ENCODE assay signal across 14 mouse cellular contexts in genomic region chr2:104732033-104732444, GRCm38 (mm10). TPM values are rescaled to one million over a fixed set of nuclear protein-coding genes. Genes with fewer than 3 reads are reported as not detected.
A peak's percentile ranks its signal among the peaks of the same experiment; 100 is the strongest.
DNase-seq lines count a peak whose midpoint lies in the region; ATAC-seq and TF ChIP-seq lines count a peak whose summit lies in the region.
"Had no signal": no experiment of that assay in that cellular context is flagged by ENCODE, and none has a peak within 500 bp of the region (broad histone marks: within the 10 kb centered on the region; RNA-seq: fewer than 3 reads in every experiment).

No protein-coding gene starts in this region.

- ATAC-seq in kidney, embryonic 15.5 days (replicated peaks; ENCODE audit: low FRiP score) = no peak
- ATAC-seq in liver, postnatal 0 days = peak; percentile 68
- ATAC-seq in erythroblast, adult 5-6 weeks (replicated peaks; ENCODE audit: low FRiP score, poor library complexity, severe bottlenecking) = no peak

- H3K27me3 ChIP-seq in kidney, embryonic 15.5 days = no peaks in the 10 kb centered on the region
- H3K27me3 ChIP-seq in MEL (ENCODE audit: control insufficient read depth in 1 of 2, insufficient read depth in 2 of 2, low read length in 2 of 2) = no peaks in the 10 kb centered on the region
- no peaks in the 10 kb centered on the region for H3K27me3 ChIP-seq in liver, postnatal 0 days (ENCODE audit: insufficient read depth, low read length)
- H3K27me3 ChIP-seq: heart, embryonic 12.5 days; liver, embryonic 13.5 days had no signal

- TF ChIP-seq EP300 in MEL (IDR thresholded peaks at IDR 0.05; ENCODE audit: low read depth in 1 of 2, low read length in 2 of 2) = no peak
- TF ChIP-seq EP300 in liver, postnatal 0 days (IDR thresholded peaks at IDR 0.05; ENCODE audit: low read depth) = no peak

- peak overlapping the region; percentile 58; the same call in 1 of the 2 replicates for H3K27ac ChIP-seq in kidney, embryonic 15.5 days
- H3K27ac ChIP-seq in MEL (ENCODE audit: control insufficient read depth, low read depth, low read length) = peak overlapping the region; percentile 59
- peak overlapping the region; percentile 58 for H3K27ac ChIP-seq in liver, postnatal 0 days (ENCODE audit: low read depth)
- H3K27ac ChIP-seq: liver, embryonic 13.5 days had no signal

- H3K9me3 ChIP-seq in kidney, embryonic 15.5 days (replicated peaks) = no peaks in the 10 kb centered on the region
- no peaks in the 10 kb centered on the region for H3K9me3 ChIP-seq in MEL (replicated peaks; ENCODE audit: insufficient read depth, low read length)
- no peaks in the 10 kb centered on the region for H3K9me3 ChIP-seq in liver, postnatal 0 days (ENCODE audit: low read length)
- H3K9me3 ChIP-seq: heart, embryonic 12.5 days; liver, embryonic 13.5 days had no signal

- 64% methylated on average over 9 of the region's 9 CpGs for WGBS in kidney, embryonic 15.5 days
- 26% methylated on average over 9 of the region's 9 CpGs for WGBS in liver, postnatal 0 days (ENCODE audit: insufficient replicate concordance)

- H3K36me3 ChIP-seq in kidney, embryonic 15.5 days = peaks cover 1% of the 10 kb centered on the region; the same call in 1 of the 2 replicates
- H3K36me3 ChIP-seq in MEL (ENCODE audit: control insufficient read depth in 1 of 2, insufficient read depth in 2 of 2, low read length in 2 of 2) = peaks cover 0 to 2% of the 10 kb centered on the region in 2 experiments; a peak in 1 of 4 replicates
- H3K36me3 ChIP-seq in liver, postnatal 0 days (replicated peaks; ENCODE audit: insufficient read depth, low read length) = no peaks in the 10 kb centered on the region
- H3K36me3 ChIP-seq: heart, embryonic 12.5 days; liver, embryonic 13.5 days had no signal

- DNase-seq in kidney, postnatal 14 days = no peak
- DNase-seq in 416B (ENCODE audit: low read depth) (peak; percentile 63), MEL (ENCODE audit: low read depth, low spot score) (peak; percentile 66)
- peak; percentile 43 for DNase-seq in liver, postnatal 0 days
- DNase-seq in ovary, postnatal 10 days (ENCODE audit: low spot score) = no peak
- DNase-seq in Muller cell, postnatal 12 days (ENCODE audit: inconsistent ontology term) = no peak
- DNase-seq: liver, embryonic 13.5 days had no signal

- H3K79me2 ChIP-seq in MEL (ENCODE audit: control insufficient read depth, insufficient read depth, low read length, poor library complexity) = no peaks in the 10 kb centered on the region; the same call in 1 of the 2 replicates

- no peak for TF ChIP-seq CTCF in MEL (IDR thresholded peaks at IDR 0.05 in 2 of 3, conservative IDR thresholded peaks at IDR 0.05 in 1 of 3; ENCODE audit: control insufficient read depth in 1 of 3, insufficient read depth in 1 of 3, low read depth in 2 of 3, low read length in 3 of 3, poor library complexity in 1 of 3, severe bottlenecking in 1 of 3)
- TF ChIP-seq CTCF in liver, postnatal 0 days (IDR thresholded peaks at IDR 0.05; ENCODE audit: low read depth) = no peak

- peak in 1 of 2 experiments; percentile 35; a peak in 1 of 4 replicates for TF ChIP-seq POLR2A in MEL (IDR thresholded peaks at IDR 0.05; ENCODE audit: control insufficient read depth in 1 of 2, insufficient read depth in 1 of 2, low read depth in 1 of 2, low read length in 2 of 2, poor library complexity in 1 of 2)

- peaks cover 22% of the 10 kb centered on the region for H3K4me1 ChIP-seq in kidney, embryonic 15.5 days
- 0 out of 4 replicates have a peak, but pooled peaks cover 0 to 7% of the 10 kb centered on the region in 2 experiments for H3K4me1 ChIP-seq in MEL (ENCODE audit: control insufficient read depth in 1 of 2, insufficient read depth in 2 of 2, low read length in 2 of 2)
- no peaks in the 10 kb centered on the region; the same call in none of the 2 replicates for H3K4me1 ChIP-seq in liver, postnatal 0 days (ENCODE audit: insufficient read depth)
- H3K4me1 ChIP-seq: heart, embryonic 12.5 days; liver, embryonic 13.5 days had no signal

- 0 out of 2 replicates have a peak overlapping the region, but pooled peaks have one; percentile 15 for H3K4me2 ChIP-seq in kidney, embryonic 15.5 days
- peak overlapping the region; percentile 50 for H3K4me2 ChIP-seq in liver, postnatal 0 days (ENCODE audit: low read depth, low read length)
- H3K4me2 ChIP-seq: heart, embryonic 12.5 days; liver, embryonic 13.5 days had no signal

- no peak for TF ChIP-seq RAD21 in MEL (IDR thresholded peaks at IDR 0.05; ENCODE audit: low read depth, low read length)

- H3K9ac ChIP-seq in kidney, embryonic 15.5 days = no peak overlapping the region
- peak overlapping the region; percentile 54 for H3K9ac ChIP-seq in MEL (ENCODE audit: control insufficient read depth, low read depth, low read length, poor library complexity, severe bottlenecking)
- H3K9ac ChIP-seq in liver, postnatal 0 days (replicated peaks) = no peak overlapping the region
- H3K9ac ChIP-seq: heart, embryonic 12.5 days; liver, embryonic 13.5 days had no signal

- no peak overlapping the region for H3K4me3 ChIP-seq in kidney, embryonic 15.5 days (replicated peaks)
- H3K4me3 ChIP-seq in MEL (ENCODE audit: control insufficient read depth in 1 of 2, insufficient read depth in 1 of 2, low read depth in 2 of 2, low read length in 2 of 2) = peak overlapping the region; percentile 43 to 58
- no peak overlapping the region for H3K4me3 ChIP-seq in liver, postnatal 0 days (ENCODE audit: low read depth, low read length)
- H3K4me3 ChIP-seq: heart, embryonic 12.5 days; liver, embryonic 13.5 days had no signal

TF ChIP-seq in MEL, 35 proteins besides CTCF, POLR2A, EP300 and RAD21:
- TF ChIP-seq POLR2AphosphoS5 (IDR thresholded peaks at IDR 0.05; ENCODE audit: borderline replicate concordance, low read depth, low read length) = no peak
- 0 out of 2 replicates have a peak, but pooled peaks have one; percentile 13 for TF ChIP-seq BHLHE40 (IDR thresholded peaks at IDR 0.05; ENCODE audit: borderline replicate concordance, low read depth, low read length)
- no peak for TF ChIP-seq MAFK (IDR thresholded peaks at IDR 0.05; ENCODE audit: borderline replicate concordance, low read depth, low read length)
- peak; percentile 74 for TF ChIP-seq MYC (IDR thresholded peaks at IDR 0.05; ENCODE audit: low read depth, low read length)
- no peak for TF ChIP-seq TAL1 (IDR thresholded peaks at IDR 0.05; ENCODE audit: low read length)
- TF ChIP-seq MXI1 (IDR thresholded peaks at IDR 0.05; ENCODE audit: low read depth, low read length) = peak; percentile 30; the same call in 1 of the 2 replicates
- 0 out of 2 replicates have a peak, but pooled peaks have one; percentile 5 for TF ChIP-seq TCF12 (IDR thresholded peaks at IDR 0.05; ENCODE audit: low read depth, low read length)
- TF ChIP-seq ZNF384 (IDR thresholded peaks at IDR 0.05; ENCODE audit: low read depth, low read length) = no peak
- TF ChIP-seq ETS1 (IDR thresholded peaks at IDR 0.05; ENCODE audit: low read depth, low read length) = 0 out of 2 replicates have a peak, but pooled peaks have one; percentile 5
TF ChIP-seq in MEL: peak in this region for 5.

RNA-seq across cellular contexts. Expression of gene Depdc7, which starts 10.6 kb away (rescaled TPM):
- polyA plus RNA-seq in kidney, embryonic 15.5 days (2015; fragmentation: Nextera tagmentation; extraction: Ambion mirVana) = 22.8 and 24.6 TPM in 2 replicates
- 7.1 and 8.0 TPM in 2 replicates for total RNA-seq in MEL (2012; rRNA removed)
- polyA plus RNA-seq in MEL (2012; ENCODE audit: insufficient read depth in 1 of 2, insufficient read length in 2 of 2, low read depth in 1 of 2, low replicate concordance in 2 of 2, missing spikeins in 1 of 2) = 1 to 10 TPM in 1 of 2 experiments, not detected in 1; 8.6 TPM
- 20.6 and 21.6 TPM in 2 replicates for polyA plus RNA-seq in liver, postnatal 0 days (2015; fragmentation: Nextera tagmentation; extraction: Ambion mirVana)
- 1.9 TPM in 1 of 2 replicates, not detected in the other for total RNA-seq in erythroblast, adult 5-6 weeks (2015; ENCODE audit: low replicate concordance)
- total RNA-seq in erythroblast, adult 5-6 weeks (2017; ENCODE audit: low replicate concordance) = 0.17 TPM in 1 of 2 replicates, not detected in the other

RNA-seq across cellular contexts. Expression of gene Pin1rt1, which starts 15.9 kb away (rescaled TPM):
- polyA plus RNA-seq in kidney, embryonic 15.5 days (2015; fragmentation: Nextera tagmentation; extraction: Ambion mirVana) = not detected in 2 replicates
- not detected in 2 replicates for total RNA-seq in MEL (2012; rRNA removed)
- polyA plus RNA-seq in MEL (2012; ENCODE audit: insufficient read depth in 1 of 2, insufficient read length in 2 of 2, low read depth in 1 of 2, low replicate concordance in 2 of 2, missing spikeins in 1 of 2) = under 1 TPM in 1 of 2 experiments, not detected in 1; 0.07 TPM
- polyA plus RNA-seq in liver, postnatal 0 days (2015; fragmentation: Nextera tagmentation; extraction: Ambion mirVana) = not detected in 2 replicates
- not detected in 2 replicates for total RNA-seq in erythroblast, adult 5-6 weeks (2015; ENCODE audit: low replicate concordance)
- not detected in 2 replicates for total RNA-seq in erythroblast, adult 5-6 weeks (2017; ENCODE audit: low replicate concordance)
- total RNA-seq: layer of hippocampus, postnatal 10 days; midbrain, postnatal 0 days had no signal
- polyA plus RNA-seq: brain, embryonic 14.5 days; forebrain, embryonic 11.5 days; heart, embryonic 12.5 days; liver, embryonic 13.5 days; midbrain, postnatal 0 days had no signal

RNA-seq across cellular contexts. Expression of gene Tcp11l1, which starts 20.1 kb away (rescaled TPM):
- 40.6 and 43.3 TPM in 2 replicates for polyA plus RNA-seq in kidney, embryonic 15.5 days (2015; fragmentation: Nextera tagmentation; extraction: Ambion mirVana)
- total RNA-seq in MEL (2012; rRNA removed) = 26.7 and 28.6 TPM in 2 replicates
- polyA plus RNA-seq in MEL (2012; ENCODE audit: insufficient read depth in 1 of 2, insufficient read length in 2 of 2, low read depth in 1 of 2, low replicate concordance in 2 of 2, missing spikeins in 1 of 2) = 10 to 100 TPM in 1 of 2 experiments, not detected in 1; 22.1 TPM
- 10.5 and 12.1 TPM in 2 replicates for polyA plus RNA-seq in liver, postnatal 0 days (2015; fragmentation: Nextera tagmentation; extraction: Ambion mirVana)
- total RNA-seq in erythroblast, adult 5-6 weeks (2015; ENCODE audit: low replicate concordance) = 2.7 TPM in 1 of 2 replicates, not detected in the other
- total RNA-seq in erythroblast, adult 5-6 weeks (2017; ENCODE audit: low replicate concordance) = 1.8 and 3.2 TPM in 2 replicates

Comparison
In these comparisons a context has a peak if more than half of its experiments do, and no peak if none do; other contexts are left out.
1. H3K4me3 ChIP-seq: peak in MEL (2 of 2); none in kidney, embryonic 15.5 days (single experiment) and liver, postnatal 0 days (single experiment).
2. DNase-seq: peak in 416B (single experiment), MEL (single experiment) and liver, postnatal 0 days (single experiment); none in kidney, postnatal 14 days (single experiment), ovary, postnatal 10 days (single experiment) and Muller cell, postnatal 12 days (single experiment).
3. Peak in every context shown above with its lines, with median percentiles within 50 percentile points of each other: H3K27ac ChIP-seq.